Mouse (Mus musculus): Measurements from ENCODE around the gene Gfod2. TPM values are rescaled to one million over a fixed set of nuclear protein-coding genes. Genes with fewer than 3 reads are reported as not detected.

Gfod2 gene
- polyA plus RNA-seq, 1 experiment from 2014 or later, result 2.4 TPM

- Histone ChIP-seq H3K4me1 (ENCODE audit: insufficient read depth) (no peaks in the 10 kb centered on the region), H3K9me3 (ENCODE audit: low read length) (no peaks in the 10 kb centered on the region), H3K27me3 (ENCODE audit: insufficient read depth, low read length) (no peaks in the 10 kb centered on the region), H3K4me2 (ENCODE audit: low read depth, low read length) (no peak overlapping the region), H3K27ac (ENCODE audit: low read depth) (no peak overlapping the region), H3K4me3 (ENCODE audit: low read depth, low read length) (no peak overlapping the region), H3K9ac (replicated peaks) (no peak overlapping the region), H3K36me3 (replicated peaks; ENCODE audit: insufficient read depth, low read length) (peaks cover 81% of the 10 kb centered on the region)
- WGBS (ENCODE audit: insufficient replicate concordance), result 94% methylated on average over 12 of the region's 12 CpGs
- no peak for DNase-seq
- no peak for ATAC-seq
- TF ChIP-seq EP300 (IDR thresholded peaks at IDR 0.05; ENCODE audit: low read depth) (no peak), CTCF (IDR thresholded peaks at IDR 0.05; ENCODE audit: low read depth) (no peak)
Observed at GRCm38 (mm10) chr8:105771398-105772175, 13.1 kb upstream of the Gfod2 start.

- Histone ChIP-seq H3K27ac (ENCODE audit: low read depth) (no peak overlapping the region), H3K4me1 (ENCODE audit: insufficient read depth) (no peaks in the 10 kb centered on the region), H3K9me3 (ENCODE audit: low read length) (no peaks in the 10 kb centered on the region), H3K36me3 (replicated peaks; ENCODE audit: insufficient read depth, low read length) (peaks cover 71% of the 10 kb centered on the region), H3K4me3 (ENCODE audit: low read depth, low read length) (no peak overlapping the region), H3K27me3 (ENCODE audit: insufficient read depth, low read length) (no peaks in the 10 kb centered on the region), H3K4me2 (ENCODE audit: low read depth, low read length) (no peak overlapping the region), H3K9ac (replicated peaks) (no peak overlapping the region)
- DNase-seq (no peak), ATAC-seq (0 out of 2 replicates have a peak, but pooled peaks have one; percentile 28)
- peak; percentile 75 for TF ChIP-seq CTCF (IDR thresholded peaks at IDR 0.05; ENCODE audit: low read depth)
- no peak for TF ChIP-seq EP300 (IDR thresholded peaks at IDR 0.05; ENCODE audit: low read depth)
- 74% methylated on average over 1 of the region's 1 CpGs for WGBS (ENCODE audit: insufficient replicate concordance)
Observed at GRCm38 (mm10) chr8:105770609-105771008, 12.1 kb upstream of the Gfod2 start.

- Histone ChIP-seq H3K4me1 (ENCODE audit: insufficient read depth) (no peaks in the 10 kb centered on the region), H3K4me3 (ENCODE audit: low read depth, low read length) (no peak overlapping the region), H3K27me3 (ENCODE audit: insufficient read depth, low read length) (no peaks in the 10 kb centered on the region), H3K4me2 (ENCODE audit: low read depth, low read length) (no peak overlapping the region), H3K9me3 (ENCODE audit: low read length) (no peaks in the 10 kb centered on the region), H3K9ac (replicated peaks) (no peak overlapping the region), H3K27ac (ENCODE audit: low read depth) (no peak overlapping the region), H3K36me3 (replicated peaks; ENCODE audit: insufficient read depth, low read length) (peaks cover 51% of the 10 kb centered on the region)
- WGBS (ENCODE audit: insufficient replicate concordance), result 88% methylated on average over 5 of the region's 5 CpGs
- ATAC-seq (no peak), DNase-seq (no peak)
- no peak for TF ChIP-seq EP300 (IDR thresholded peaks at IDR 0.05; ENCODE audit: low read depth)
- TF ChIP-seq CTCF (IDR thresholded peaks at IDR 0.05; ENCODE audit: low read depth), result no peak
Observed at GRCm38 (mm10) chr8:105768485-105769257, 10.2 kb upstream of the Gfod2 start.

GRCm38 (mm10) chr8:105757796-105758276, 628 bp downstream of the Gfod2 start:
- Histone ChIP-seq H3K27ac (ENCODE audit: low read depth) (no peak overlapping the region), H3K27me3 (ENCODE audit: insufficient read depth, low read length) (no peaks in the 10 kb centered on the region), H3K9me3 (ENCODE audit: low read length) (no peaks in the 10 kb centered on the region), H3K4me3 (ENCODE audit: low read depth, low read length) (peak overlapping the region; percentile 94), H3K9ac (replicated peaks) (peak overlapping the region; percentile 82), H3K4me1 (ENCODE audit: insufficient read depth) (peaks cover 12% of the 10 kb centered on the region), H3K4me2 (ENCODE audit: low read depth, low read length) (peak overlapping the region; percentile 100), H3K36me3 (replicated peaks; ENCODE audit: insufficient read depth, low read length) (no peaks in the 10 kb centered on the region)
- TF ChIP-seq EP300 (IDR thresholded peaks at IDR 0.05; ENCODE audit: low read depth) (no peak), CTCF (IDR thresholded peaks at IDR 0.05; ENCODE audit: low read depth) (no peak)
- ATAC-seq (no peak), DNase-seq (no peak)
- 6% methylated on average over 12 of the region's 12 CpGs for WGBS (ENCODE audit: insufficient replicate concordance)

- Histone ChIP-seq H3K27me3 (ENCODE audit: insufficient read depth, low read length) (no peaks in the 10 kb centered on the region), H3K4me2 (ENCODE audit: low read depth, low read length) (no peak overlapping the region), H3K9ac (replicated peaks) (no peak overlapping the region), H3K27ac (ENCODE audit: low read depth) (no peak overlapping the region), H3K36me3 (replicated peaks; ENCODE audit: insufficient read depth, low read length) (no peaks in the 10 kb centered on the region), H3K9me3 (ENCODE audit: low read length) (no peaks in the 10 kb centered on the region), H3K4me3 (ENCODE audit: low read depth, low read length) (no peak overlapping the region), H3K4me1 (ENCODE audit: insufficient read depth) (peaks cover 21% of the 10 kb centered on the region)
- WGBS (ENCODE audit: insufficient replicate concordance), result 48% methylated on average over 2 of the region's 2 CpGs
- no peak for TF ChIP-seq EP300 (IDR thresholded peaks at IDR 0.05; ENCODE audit: low read depth)
- no peak for TF ChIP-seq CTCF (IDR thresholded peaks at IDR 0.05; ENCODE audit: low read depth)
- ATAC-seq (no peak), DNase-seq (no peak)
Observed at GRCm38 (mm10) chr8:105754688-105755087, 3.8 kb downstream of the Gfod2 start.

GRCm38 (mm10) chr8:105753916-105754315, 4.5 kb downstream of the Gfod2 start:
- H3K27me3 ChIP-seq (ENCODE audit: insufficient read depth, low read length), result no peaks in the 10 kb centered on the region
- no peaks in the 10 kb centered on the region for H3K36me3 ChIP-seq (replicated peaks; ENCODE audit: insufficient read depth, low read length)
- TF ChIP-seq CTCF (IDR thresholded peaks at IDR 0.05; ENCODE audit: low read depth) (no peak), EP300 (IDR thresholded peaks at IDR 0.05; ENCODE audit: low read depth) (no peak)
- H3K9ac ChIP-seq (replicated peaks), result no peak overlapping the region
- WGBS (ENCODE audit: insufficient replicate concordance), result 79% methylated on average over 2 of the region's 2 CpGs
- H3K27ac ChIP-seq (ENCODE audit: low read depth), result no peak overlapping the region
- DNase-seq, result no peak
- H3K9me3 ChIP-seq (ENCODE audit: low read length), result no peaks in the 10 kb centered on the region
- no peak overlapping the region for H3K4me3 ChIP-seq (ENCODE audit: low read depth, low read length)
- H3K4me2 ChIP-seq (ENCODE audit: low read depth, low read length), result no peak overlapping the region
- ATAC-seq, result no peak
- H3K4me1 ChIP-seq (ENCODE audit: insufficient read depth), result peaks cover 19% of the 10 kb centered on the region

Measured in liver, postnatal 0 days (tissue).